Mouse (Mus musculus) embryonic stem cell, embryonic (primary cell): Measurements from ENCODE around the gene Tgfb3.

Experiments
- CTCF ChIA-PET, 4 experiments: fragments of 300-600 bp in 2 of 4; fragments of 350-600 bp in 2 of 4; sonication (Branson Sonifier 250); formaldehyde crosslinking; loops; one replicate each; lab custom pipeline; 2022; ENCODE audit warnings: inconsistent platforms in 2 of 4; lab: Charles Lee
- POLR2A ChIA-PET, 4 experiments: fragments of 300-600 bp in 2 of 4; fragments of 350-600 bp in 2 of 4; sonication (Branson Sonifier 250); formaldehyde crosslinking; loops; one replicate each; lab custom pipeline; 2022; ENCODE audit warnings: antibody characterized with exemption in 4 of 4, inconsistent platforms in 1 of 4; lab: Charles Lee

The Tgfb3 gene

DNA sequence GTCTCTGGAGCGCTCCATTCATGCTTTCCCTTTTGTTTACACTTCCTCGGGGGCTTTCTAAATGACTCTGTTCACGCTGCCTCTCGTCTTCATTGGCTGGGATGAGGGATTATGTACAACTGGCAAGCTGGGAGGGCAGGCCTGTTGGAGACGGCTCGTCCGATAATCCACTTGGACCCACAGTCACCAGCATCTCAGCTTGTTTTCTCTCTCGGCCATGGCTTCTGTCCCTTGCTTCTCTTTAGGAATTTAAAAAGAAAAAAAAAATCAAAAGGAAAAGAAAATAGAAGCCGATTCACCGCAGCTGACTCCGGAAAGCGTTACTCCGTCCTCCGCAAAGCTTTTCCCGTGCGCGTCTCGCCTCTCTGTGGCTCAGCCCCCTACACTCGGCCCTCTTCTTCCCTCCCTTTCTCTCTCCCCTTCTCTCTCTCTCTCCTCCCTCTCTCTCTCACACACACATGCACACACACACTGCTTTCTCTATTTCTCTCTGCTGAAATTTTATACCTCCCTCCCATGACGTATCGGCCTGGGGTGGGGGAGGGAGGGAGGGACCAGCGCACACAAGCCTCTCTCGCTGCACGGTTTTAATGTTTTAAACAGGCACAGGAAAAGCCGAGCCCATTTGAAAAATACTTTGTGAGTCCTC lies at the start of gene Tgfb3:
Gene Tgfb3, minus strand, starts transcription at position 489 of the 649 bp plus-strand sequence.
- ChIA-PET POLR2A (interaction anchor here (0.7 to 1.6 kb wide), 9 partner anchors 9 to 219 kb away, joined by 3 to 5 read pairs (median 3); no protein-coding TSS in a partner anchor), CTCF (interaction anchor here (0.6 to 2.1 kb wide), 36 partner anchors 9 to 867 kb away, joined by 3 to 13 read pairs (median 4); no protein-coding TSS in a partner anchor)

- ChIA-PET POLR2A (interaction anchor here in 2 of 4 experiments (0.6 to 1.2 kb wide), 4 partner anchors 11 to 804 kb away, joined by 3 read pairs; no protein-coding TSS in a partner anchor), CTCF (interaction anchor here in 2 of 4 experiments (0.6 to 1.3 kb wide), 2 partner anchors 178 to 275 kb away, joined by 3 read pairs; no protein-coding TSS in a partner anchor)
Observed at GRCm38 (mm10) chr12:86128122-86128521, 49.3 kb upstream of the Tgfb3 start.

DNA sequence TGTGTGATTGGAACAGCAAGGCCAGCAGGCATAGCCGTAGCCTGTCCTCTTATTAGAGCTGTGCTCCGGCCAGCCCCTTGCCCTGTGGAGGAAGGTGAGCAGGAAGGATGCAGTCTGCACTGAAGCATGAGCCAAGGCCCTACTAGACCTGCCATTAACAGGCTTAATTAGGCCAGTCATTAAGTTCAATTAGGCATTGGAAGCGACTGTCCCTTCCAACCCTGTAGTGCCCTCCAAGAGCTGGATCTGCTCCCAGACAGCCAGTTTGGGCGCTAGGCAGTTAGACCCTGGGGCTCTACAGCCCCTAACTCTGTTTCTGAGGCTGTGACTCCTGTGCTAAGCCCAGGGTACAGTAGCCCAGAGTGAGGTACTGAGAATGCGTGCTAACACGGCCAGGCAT lies 45.2 kb upstream of the Tgfb3 start:
- ChIA-PET CTCF (interaction anchor here in 1 of 4 experiments (0.6 kb wide), 1 partner anchor 261 kb away, joined by 3 read pairs; no protein-coding TSS in a partner anchor), POLR2A (interaction anchor here in 2 of 4 experiments (0.5 to 1.3 kb wide), 3 partner anchors 38 to 267 kb away, joined by 3 to 6 read pairs (median 3); no protein-coding TSS in a partner anchor)

DNA sequence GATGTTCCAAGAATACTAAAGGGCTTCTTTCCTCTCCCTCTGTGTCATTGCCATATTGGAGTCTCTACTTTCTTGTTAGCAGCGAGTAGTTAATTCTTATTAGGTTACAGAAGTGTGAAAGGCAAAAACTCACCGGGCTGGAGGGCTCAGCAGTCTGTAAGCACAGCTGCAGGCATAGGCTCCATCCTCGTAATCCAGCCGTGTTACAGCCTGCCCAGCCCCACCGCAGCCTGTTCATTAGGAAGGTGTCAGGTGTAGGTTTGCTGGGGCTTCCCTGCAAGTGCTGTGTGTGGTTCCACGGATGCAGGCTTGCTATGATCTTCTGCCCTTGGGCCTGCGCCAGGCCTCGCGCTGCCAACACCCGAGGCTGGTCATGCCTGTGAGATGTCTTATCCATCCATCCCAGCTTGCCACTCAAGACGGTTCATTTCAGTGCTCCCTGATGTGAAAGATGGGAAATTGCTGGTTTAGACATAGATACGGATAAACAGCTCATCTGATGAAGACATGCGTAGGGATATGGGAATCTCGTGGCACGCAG lies 37.5 kb upstream of the Tgfb3 start:
- ChIA-PET CTCF (interaction anchor here in 1 of 4 experiments (0.7 kb wide), 1 partner anchor 194 kb away, joined by 4 read pairs; no protein-coding TSS in a partner anchor), POLR2A (interaction anchor here in 1 of 4 experiments (1.1 kb wide), 1 partner anchor 12 kb away, joined by 3 read pairs; no protein-coding TSS in a partner anchor)

DNA sequence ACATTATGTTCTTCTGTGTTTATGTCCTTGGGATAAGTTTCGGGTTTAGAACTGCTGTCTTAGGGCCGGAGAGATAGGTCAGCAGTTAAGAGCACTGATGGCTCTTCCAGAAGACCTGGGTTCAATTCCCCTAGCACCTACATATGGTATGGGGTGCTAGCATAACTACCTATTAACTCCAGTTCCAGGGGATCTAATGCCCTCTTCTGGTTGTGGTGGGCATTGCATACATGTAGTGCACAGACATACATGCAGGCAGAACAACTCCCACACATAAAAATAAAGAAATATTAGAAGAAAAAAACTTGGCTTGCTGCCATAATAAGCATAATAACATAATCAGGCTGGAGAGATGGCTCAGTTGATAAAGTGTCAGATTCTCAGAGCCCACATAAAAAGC lies 31.8 kb upstream of the Tgfb3 start:
- CTCF ChIA-PET, result interaction anchor here in 1 of 4 experiments (0.6 kb wide), 1 partner anchor 518 kb away, joined by 16 read pairs; no protein-coding TSS in a partner anchor
- POLR2A ChIA-PET, result no interaction called here

DNA sequence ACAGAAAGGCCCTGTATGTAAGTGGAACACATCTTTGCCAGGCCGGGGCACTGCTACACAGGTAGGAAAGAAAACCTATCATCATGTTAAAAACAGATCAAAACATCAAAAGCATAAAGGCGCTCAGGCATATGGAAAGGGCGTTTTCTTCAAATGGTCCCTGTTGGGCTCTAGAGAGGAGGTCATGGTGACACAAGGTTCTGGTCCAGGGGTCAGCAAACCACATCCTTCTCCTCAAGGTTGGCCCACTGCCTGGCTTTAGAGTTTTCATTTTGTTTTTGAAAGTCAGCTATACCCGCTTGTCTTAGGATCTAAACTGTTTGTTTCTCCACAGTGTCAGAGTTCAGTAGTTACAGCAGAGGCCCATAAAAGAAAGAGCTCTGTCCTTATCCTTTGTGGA lies 30.7 kb upstream of the Tgfb3 start:
- CTCF ChIA-PET, result no interaction called here
- POLR2A ChIA-PET, result no interaction called here

- POLR2A ChIA-PET, result interaction anchor here in 1 of 4 experiments (0.7 kb wide), 1 partner anchor 270 kb away, joined by 5 read pairs; no protein-coding TSS in a partner anchor
Observed at GRCm38 (mm10) chr12:86107645-86108044, 28.8 kb upstream of the Tgfb3 start.

GRCm38 (mm10) chr12:86106086-86106485 lies 27.2 kb upstream of the Tgfb3 start:
- ChIA-PET POLR2A (interaction anchor here in 1 of 4 experiments (1.0 kb wide), 1 partner anchor 24 kb away, joined by 3 read pairs; no protein-coding TSS in a partner anchor), CTCF (interaction anchor here in 1 of 4 experiments (0.6 kb wide), 1 partner anchor 1869 kb away, joined by 7 read pairs; no protein-coding TSS in a partner anchor)

More at GRCm38 (mm10) chr12:86107645-86108044, 28.8 kb upstream of the Tgfb3 start:
- CTCF ChIA-PET, result interaction anchor here in 1 of 4 experiments (0.7 kb wide), 1 partner anchor 1016 kb away, joined by 7 read pairs; no protein-coding TSS in a partner anchor

- POLR2A ChIA-PET, result no interaction called here
- CTCF ChIA-PET, result no interaction called here
Observed at GRCm38 (mm10) chr12:86105546-86105945, 26.7 kb upstream of the Tgfb3 start.

DNA sequence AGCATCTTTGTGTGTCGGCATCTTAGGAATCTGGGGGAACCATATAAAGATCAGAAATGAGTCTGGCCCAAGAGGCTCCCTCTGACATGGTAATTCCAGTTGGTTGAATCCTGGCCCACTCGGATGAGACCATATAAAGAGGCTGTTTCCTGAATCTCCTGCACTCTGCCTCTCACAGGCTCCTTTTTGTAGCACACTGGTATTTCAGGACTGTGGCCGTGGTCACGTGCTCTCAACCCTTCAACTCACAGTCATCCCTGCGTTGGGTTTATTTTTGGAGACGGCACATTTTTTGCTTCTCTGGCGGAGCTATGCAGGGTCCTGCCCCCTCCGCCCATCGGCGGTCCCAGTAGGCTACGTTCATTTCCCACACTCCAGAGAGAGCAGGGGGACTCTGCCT lies 25.5 kb upstream of the Tgfb3 start:
- ChIA-PET POLR2A (interaction anchor here in 1 of 4 experiments (0.7 to 1.4 kb wide), 3 partner anchors 10 to 82 kb away, joined by 3 read pairs; no protein-coding TSS in a partner anchor), CTCF (no interaction called here)

- POLR2A ChIA-PET, result interaction anchor here in 2 of 4 experiments (0.7 to 1.4 kb wide), 4 partner anchors 10 to 551 kb away, joined by 3 read pairs; no protein-coding TSS in a partner anchor
- CTCF ChIA-PET, result interaction anchor here in 1 of 4 experiments (1.4 kb wide), 1 partner anchor 25 kb away, joined by 4 read pairs; the partner anchor contains the start of gene Tgfb3
Observed at GRCm38 (mm10) chr12:86103852-86104251, 25.0 kb upstream of the Tgfb3 start.

GRCm38 (mm10) chr12:86103391-86103790 lies 24.6 kb upstream of the Tgfb3 start:
- ChIA-PET POLR2A (interaction anchor here in 3 of 4 experiments (0.7 to 1.4 kb wide), 7 partner anchors 11 to 551 kb away, joined by 3 to 4 read pairs (median 3); no protein-coding TSS in a partner anchor), CTCF (interaction anchor here in 2 of 4 experiments (0.6 to 1.4 kb wide), 3 partner anchors 12 to 285 kb away, joined by 3 to 4 read pairs (median 3); partner anchors contain the start of gene Tgfb3 (in 1 of the 2))

GRCm38 (mm10) chr12:86102686-86103085 lies 23.8 kb upstream of the Tgfb3 start:
- ChIA-PET POLR2A (interaction anchor here in 3 of 4 experiments (0.5 to 0.6 kb wide), 3 partner anchors 23 to 872 kb away, joined by 3 to 4 read pairs (median 3); no protein-coding TSS in a partner anchor), CTCF (interaction anchor here in 2 of 4 experiments (0.6 to 1.4 kb wide), 3 partner anchors 12 to 284 kb away, joined by 3 to 4 read pairs (median 3); partner anchors contain the start of gene Tgfb3 (in 1 of the 2))

- CTCF ChIA-PET, result no interaction called here
- POLR2A ChIA-PET, result interaction anchor here in 2 of 4 experiments (0.6 to 1.2 kb wide), 3 partner anchors 8 to 812 kb away, joined by 3 to 5 read pairs (median 3); no protein-coding TSS in a partner anchor
Observed at GRCm38 (mm10) chr12:86100711-86101110, 21.9 kb upstream of the Tgfb3 start.

DNA sequence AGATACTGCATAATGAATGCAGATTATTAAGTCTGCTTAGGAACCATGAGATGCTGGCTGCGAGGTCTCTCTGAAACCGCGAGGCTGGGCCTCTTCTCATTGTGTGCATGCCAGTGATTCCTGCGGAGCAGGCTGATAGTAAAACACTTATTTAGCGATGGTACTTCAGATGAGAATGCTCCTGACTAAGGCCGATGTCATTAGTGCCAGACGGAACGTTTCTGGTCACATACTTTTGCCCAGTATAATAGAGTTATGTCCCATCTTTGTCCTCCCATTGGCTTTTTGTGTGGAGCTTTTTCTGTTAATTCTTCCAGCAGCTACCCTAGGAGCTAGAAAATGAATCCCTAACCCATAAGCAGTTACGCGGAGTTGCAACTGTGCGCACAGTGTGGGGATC lies 18.9 kb upstream of the Tgfb3 start:
- CTCF ChIA-PET, result no interaction called here
- POLR2A ChIA-PET, result interaction anchor here in 1 of 4 experiments (0.5 to 0.7 kb wide), 2 partner anchors 22 to 164 kb away, joined by 3 read pairs; no protein-coding TSS in a partner anchor

GRCm38 (mm10) chr12:86095806-86096205 lies 17.0 kb upstream of the Tgfb3 start:
- ChIA-PET CTCF (no interaction called here), POLR2A (interaction anchor here in 1 of 4 experiments (0.8 kb wide), 1 partner anchor 15 kb away, joined by 3 read pairs; no protein-coding TSS in a partner anchor)

- POLR2A ChIA-PET, result interaction anchor here in 1 of 4 experiments (0.6 kb wide), 1 partner anchor 439 kb away, joined by 3 read pairs; no protein-coding TSS in a partner anchor
- CTCF ChIA-PET, result no interaction called here
Observed at GRCm38 (mm10) chr12:86094075-86094474, 15.2 kb upstream of the Tgfb3 start.

DNA sequence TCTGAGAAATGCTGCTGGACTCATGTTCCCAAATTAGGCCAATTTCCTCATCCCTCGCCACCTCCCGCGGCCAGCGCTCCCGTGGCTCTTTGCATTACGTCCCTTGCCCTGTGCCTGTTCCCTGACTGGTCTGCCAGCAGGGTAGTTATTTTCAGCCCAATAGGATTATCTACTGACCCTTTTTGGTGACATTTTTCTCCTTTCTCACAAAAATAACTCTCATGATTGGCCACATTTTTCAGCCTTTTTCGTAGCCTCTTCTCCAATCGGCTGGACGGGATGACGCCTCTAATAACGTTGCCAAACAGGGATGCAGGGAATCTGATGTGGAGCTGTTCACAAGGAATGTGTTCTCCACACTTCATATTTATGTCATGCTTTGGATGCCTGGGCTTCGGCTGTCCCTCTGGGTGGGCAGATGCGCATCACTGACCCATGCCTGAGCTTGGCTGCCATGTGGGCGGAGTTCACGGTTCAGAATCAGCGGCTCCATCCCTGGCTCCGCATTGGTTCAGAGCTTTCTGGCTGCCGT lies 12.8 kb upstream of the Tgfb3 start:
- CTCF ChIA-PET, result interaction anchor here in 2 of 4 experiments (0.7 to 0.8 kb wide), 3 partner anchors 9 to 136 kb away, joined by 3 to 6 read pairs (median 4); partner anchors contain the start of gene Ift43 (in 1 of the 2)

More for the DNA sequence above, 12.8 kb upstream of the Tgfb3 start:
- POLR2A ChIA-PET, result interaction anchor here in 3 of 4 experiments (0.6 to 1.2 kb wide), 3 partner anchors 9 to 1326 kb away, joined by 3 read pairs; partner anchors contain the start of gene Ift43 (in 1 of the 3)
